Comparison of ENCODE assay signal across 18 mouse cellular contexts in genomic region chr3:52648836-52649500, GRCm38 (mm10).
A peak's percentile ranks its signal among the peaks of the same experiment; 100 is the strongest.
DNase-seq lines count a peak whose midpoint lies in the region; TF ChIP-seq lines count a peak whose summit lies in the region.
"Had no signal": no experiment of that assay in that cellular context is flagged by ENCODE, and none has a peak within 500 bp of the region (broad histone marks: within the 10 kb centered on the region; RNA-seq: fewer than 3 reads in every experiment).

No protein-coding gene starts in this region.

- peaks cover 11% of the 10 kb centered on the region; the same call in 1 of the 2 replicates for H3K4me1 ChIP-seq in liver, adult 2 months (ENCODE audit: control insufficient read depth, insufficient read depth, low read length)

- no peak for TF ChIP-seq POLR2A in liver, adult 2 months (IDR thresholded peaks at IDR 0.05; ENCODE audit: extremely low read depth, insufficient read depth, low read length)

- no peaks in the 10 kb centered on the region for H3K79me2 ChIP-seq in liver, adult 2 months (ENCODE audit: control insufficient read depth, insufficient read depth, low read length)

- 38% methylated on average over 4 of the region's 4 CpGs for WGBS in liver, adult 2 months

- H3K27me3 ChIP-seq in liver, adult 2 months (ENCODE audit: control insufficient read depth, insufficient read depth, low read length), result no peaks in the 10 kb centered on the region

- H3K4me3 ChIP-seq in liver, adult 2 months (ENCODE audit: insufficient read depth, low read depth, low read length), result no peak overlapping the region
- H3K4me3 ChIP-seq: embryonic facial prominence, embryonic 10.5 days; forebrain, embryonic 13.5 days; heart, embryonic 10.5 days; hindbrain, embryonic 12.5 days had no signal

- DNase-seq in liver, adult 2 months (ENCODE audit: extremely low read depth, low read depth, low spot score), result peak; percentile 53
- DNase-seq in liver, result no peak
- DNase-seq in thymus, postnatal 4 days, result peak; percentile 25
- DNase-seq in thymus, postnatal 25 days, result no peak
- DNase-seq in adrenal gland, postnatal 14 days, result peak; percentile 41
- DNase-seq in frontal cortex, postnatal 10 days (ENCODE audit: low spot score in 2 of 2), result no peak
- no peak for DNase-seq in gastrocnemius, postnatal 4 days (ENCODE audit: low spot score in 2 of 2)
- DNase-seq: cerebellum, adult 18-20 months; cerebellum, postnatal 10 days; forebrain, postnatal 0 days; gastrocnemius, postnatal 36 days; heart, adult 18-20 months; heart, postnatal 10 days; heart, postnatal 4 days had no signal

- no peak overlapping the region for H3K9ac ChIP-seq in liver, adult 2 months (ENCODE audit: low read depth, low read length)
- H3K9ac ChIP-seq: forebrain, embryonic 13.5 days; forebrain, postnatal 0 days; hindbrain, embryonic 12.5 days had no signal

- no peak for TF ChIP-seq CTCF in liver, adult 2 months (IDR thresholded peaks at IDR 0.05; ENCODE audit: low read depth, low read length)

- H3K27ac ChIP-seq in liver, adult 2 months (replicated peaks; ENCODE audit: insufficient read depth, low read depth, low read length), result no peak overlapping the region
- H3K27ac ChIP-seq: embryonic facial prominence, embryonic 10.5 days; forebrain, embryonic 13.5 days; heart, embryonic 10.5 days; hindbrain, embryonic 12.5 days had no signal

- no peaks in the 10 kb centered on the region for H3K36me3 ChIP-seq in liver, adult 2 months (ENCODE audit: control insufficient read depth, insufficient read depth, low read length)
- H3K36me3 ChIP-seq: embryonic facial prominence, embryonic 10.5 days; heart, embryonic 10.5 days; hindbrain, embryonic 12.5 days had no signal

Comparison
In these comparisons a context has a peak if more than half of its experiments do, and no peak if none do; other contexts are left out.
1. DNase-seq: peak in liver, adult 2 months (single experiment), thymus, postnatal 4 days (single experiment) and adrenal gland, postnatal 14 days (single experiment); none in liver (single experiment), thymus, postnatal 25 days (single experiment), frontal cortex, postnatal 10 days (0 of 2) and gastrocnemius, postnatal 4 days (0 of 2).